ENCODE assay signal across 15 mouse cellular contexts in the genomic region with DNA sequence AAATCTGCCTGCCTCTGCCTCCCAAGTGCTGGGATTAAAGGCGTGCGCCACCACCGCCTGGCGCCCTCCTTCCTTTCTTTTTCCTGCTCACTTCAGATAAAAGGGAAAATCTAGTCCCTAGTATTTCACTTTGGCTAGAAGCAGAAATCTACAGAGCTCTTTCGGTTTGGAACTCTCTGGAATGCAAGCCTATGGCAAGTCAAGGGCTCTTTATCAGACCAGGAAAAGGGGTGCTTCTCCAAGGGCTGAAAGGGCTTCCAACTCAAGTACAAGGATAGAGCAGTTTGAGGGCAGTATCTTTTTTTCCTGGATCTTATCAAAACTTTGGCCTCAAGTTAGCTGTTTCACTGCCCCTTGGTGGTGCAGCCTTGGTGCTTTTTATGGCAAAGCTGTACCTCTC. TPM values are rescaled to one million over a fixed set of nuclear protein-coding genes. Genes with fewer than 3 reads are reported as not detected.
"Had no signal": no experiment of that assay in that cellular context is flagged by ENCODE, and none has a peak within 500 bp of the region (broad histone marks: within the 10 kb centered on the region; RNA-seq: fewer than 3 reads in every experiment).

No protein-coding gene starts in this region.

- H3K9me3 ChIP-seq: liver, embryonic 13.5 days had no signal

- H3K4me3 ChIP-seq: kidney, embryonic 15.5 days; left cerebral cortex, adult 2 months; liver, embryonic 13.5 days had no signal

- H3K4me1 ChIP-seq: liver, embryonic 13.5 days had no signal

- DNase-seq: kidney, adult 8-10 months; kidney, postnatal 10 days; kidney, postnatal 36 days; layer of hippocampus, postnatal 36 days; liver, embryonic 13.5 days; midbrain, embryonic 14.5 days; thymus, adult 2 months; thymus, postnatal 14 days; thymus, postnatal 4 days had no signal

- H3K27ac ChIP-seq: kidney, embryonic 15.5 days; left cerebral cortex, adult 2 months; liver, embryonic 13.5 days had no signal

- H3K9ac ChIP-seq: kidney, embryonic 15.5 days; liver, embryonic 13.5 days; lung, embryonic 14.5 days had no signal

- H3K27me3 ChIP-seq: kidney, embryonic 15.5 days; liver, embryonic 13.5 days had no signal

- H3K4me2 ChIP-seq: kidney, embryonic 15.5 days; liver, embryonic 13.5 days; lung, embryonic 14.5 days; midbrain, embryonic 11.5 days had no signal

- H3K36me3 ChIP-seq: kidney, embryonic 15.5 days; liver, embryonic 13.5 days had no signal

RNA-seq across cellular contexts. Expression of gene 4933430I17Rik, which starts 44.4 kb away (rescaled TPM):
- polyA plus RNA-seq: liver, adult 2 months; spleen, adult 2 months had no signal
